Mouse (Mus musculus): ENCODE data around the gene Tmem216.
"Not testable (repeated sequence)": the region's sequence is repeated elsewhere in the genome, so short reads cannot be mapped to it uniquely, and the experiment has no call there.

Tmem216 gene

GRCm38 (mm10) chr19:10565217-10565616, 9.2 kb upstream of the Tmem216 start:
- no peak for DNase-seq (ENCODE audit: low read depth, low spot score)

- DNase-seq (ENCODE audit: low read depth, low spot score) = no peak
These were observed 8.2 kb upstream of the Tmem216 start for GRCm38 (mm10) chr19:10564278-10564677.

GRCm38 (mm10) chr19:10562351-10562750, 6.3 kb upstream of the Tmem216 start:
- no peak for DNase-seq (ENCODE audit: low read depth, low spot score)

- peak; percentile 40 for DNase-seq (ENCODE audit: low read depth, low spot score)
These were observed 5.7 kb upstream of the Tmem216 start for GRCm38 (mm10) chr19:10561558-10562314.

- DNase-seq (ENCODE audit: low read depth, low spot score) = no peak
These were observed 4.1 kb upstream of the Tmem216 start for GRCm38 (mm10) chr19:10560108-10560507.

- not testable (repeated sequence) for DNase-seq (ENCODE audit: low read depth, low spot score)
These were observed 1.9 kb upstream of the Tmem216 start for GRCm38 (mm10) chr19:10557837-10558375.

- no peak for DNase-seq (ENCODE audit: low read depth, low spot score)
These were observed 1.4 kb upstream of the Tmem216 start for GRCm38 (mm10) chr19:10557430-10557829.

- DNase-seq (ENCODE audit: low read depth, low spot score) = no peak
These were observed 963 bp upstream of the Tmem216 start for GRCm38 (mm10) chr19:10557001-10557400.

GRCm38 (mm10) chr19:10539454-10539853, 16.6 kb downstream of the Tmem216 start:
- DNase-seq (ENCODE audit: low read depth, low spot score) = no peak

- DNase-seq (ENCODE audit: low read depth, low spot score) = no peak
These were observed 26.0 kb downstream of the Tmem216 start for GRCm38 (mm10) chr19:10530082-10530481.

- peak; percentile 21 for DNase-seq (ENCODE audit: low read depth, low spot score)
These were observed 30.1 kb downstream of the Tmem216 start, which contains the start of gene Sdhaf2 for GRCm38 (mm10) chr19:10525910-10526309. TSS of gene Sdhaf2 (minus strand) at chr19:10526142.

GRCm38 (mm10) chr19:10525106-10525901, 30.7 kb downstream of the Tmem216 start, which contains the start of gene Cpsf7:
TSS of gene Cpsf7 (plus strand) at chr19:10525266.
- DNase-seq (ENCODE audit: low read depth, low spot score) = peak; percentile 92

GRCm38 (mm10) chr19:10524784-10525105, 31.3 kb downstream of the Tmem216 start:
- DNase-seq (ENCODE audit: low read depth, low spot score) = no peak

- DNase-seq (ENCODE audit: low read depth, low spot score) = no peak
These were observed 32.5 kb downstream of the Tmem216 start for GRCm38 (mm10) chr19:10523483-10524080.

GRCm38 (mm10) chr19:10521926-10522325, 34.1 kb downstream of the Tmem216 start:
- no peak for DNase-seq (ENCODE audit: low read depth, low spot score)

GRCm38 (mm10) chr19:10520355-10520754, 35.7 kb downstream of the Tmem216 start:
- DNase-seq (ENCODE audit: low read depth, low spot score) = no peak

GRCm38 (mm10) chr19:10510759-10511330, 45.2 kb downstream of the Tmem216 start:
- no peak for DNase-seq (ENCODE audit: low read depth, low spot score)

- DNase-seq (ENCODE audit: low read depth, low spot score) = peak; percentile 16
These were observed 53.5 kb downstream of the Tmem216 start for GRCm38 (mm10) chr19:10502571-10502970.

- DNase-seq (ENCODE audit: low read depth, low spot score) = no peak
These were observed 55.5 kb downstream of the Tmem216 start for GRCm38 (mm10) chr19:10500581-10500980.

- no peak for DNase-seq (ENCODE audit: low read depth, low spot score)
These were observed 58.4 kb downstream of the Tmem216 start for GRCm38 (mm10) chr19:10497512-10498160.

GRCm38 (mm10) chr19:10496976-10497375, 59.1 kb downstream of the Tmem216 start:
- DNase-seq (ENCODE audit: low read depth, low spot score) = no peak
